Mouse (Mus musculus): ENCODE results near the gene Vmn1r26. TPM values are rescaled to one million over a fixed set of nuclear protein-coding genes. Genes with fewer than 3 reads are reported as not detected.
"Not testable (repeated sequence)": the region's sequence is repeated elsewhere in the genome, so short reads cannot be mapped to it uniquely, and the experiment has no call there.

The Vmn1r26 gene
- not detected for total RNA-seq (2021)

- no peak for DNase-seq
These were observed at the start of gene Vmn1r26 for GRCm38 (mm10) chr6:58015059-58015458. Gene Vmn1r26, minus strand, starts transcription at chr6:58015159.

- DNase-seq: no peak
These were observed 29.1 kb upstream of the Vmn1r26 start for GRCm38 (mm10) chr6:58044025-58044424.

GRCm38 (mm10) chr6:58017478-58017877 is 2.5 kb upstream of the Vmn1r26 start:
- not testable (repeated sequence) for DNase-seq

GRCm38 (mm10) chr6:57980710-57981109 is 34.2 kb downstream of the Vmn1r26 start, which contains the start of gene Vmn1r25:
Gene Vmn1r25, minus strand, starts transcription at chr6:57980810.
- DNase-seq: no peak

- not testable (repeated sequence) for DNase-seq
These were observed 53.6 kb downstream of the Vmn1r26 start, which contains the start of gene Vmn1r24 for GRCm38 (mm10) chr6:57961403-57961802. Gene Vmn1r24, minus strand, starts transcription at chr6:57961503.

Other genes with a start within 250 kb of the Vmn1r26 start
- 10 to 100 TPM; 68.9 to 70.3 TPM for gene Vopp1, start 190.0 kb downstream of the Vmn1r26 start, total RNA-seq (2021)
- gene Vmn1r21, start 164.8 kb downstream of the Vmn1r26 start, total RNA-seq (2021): not detected
- gene Vmn1r22, start 107.1 kb downstream of the Vmn1r26 start, total RNA-seq (2021): not detected
- gene Vmn1r23, start 88.3 kb downstream of the Vmn1r26 start, total RNA-seq (2021): not detected
- not detected for gene Vmn1r24, start 53.7 kb downstream of the Vmn1r26 start, total RNA-seq (2021)
- not detected for gene Vmn1r25, start 34.3 kb downstream of the Vmn1r26 start, total RNA-seq (2021)
- not detected for gene Vmn1r27, start 203.7 kb upstream of the Vmn1r26 start, total RNA-seq (2021)
- gene Vmn1r28, start 246.9 kb upstream of the Vmn1r26 start, total RNA-seq (2021): not detected

All from layer of hippocampus, postnatal 36 days (tissue).